Mouse (Mus musculus) embryonic fibroblast, embryonic 13.5 days (primary cell): ENCODE measurements around the gene Dbi.

Source experiments
- CTCF ChIP-seq: IDR thresholded peaks from 2 replicates; pipeline ENCODE4 v1.5.1; 2011; ENCODE audit warnings: mild to moderate bottlenecking, control low read depth, low read length, moderate library complexity, borderline replicate concordance; ENCODE audit not compliant: insufficient read depth
- POLR2A ChIP-seq: IDR thresholded peaks from 2 replicates; pipeline ENCODE4 v1.6.1; 2011; ENCODE audit warnings: low read depth, mild to moderate bottlenecking, control low read depth, low read length, moderate library complexity

GRCm38 (mm10) chr1:120089180-120089579, 31.7 kb downstream of the Dbi start:
- TF ChIP-seq POLR2A, result no peak
- TF ChIP-seq CTCF, result no peak
